Mouse (Mus musculus): Measurements from ENCODE around the gene Sncb. TPM values are rescaled to one million over a fixed set of nuclear protein-coding genes. Genes with fewer than 3 reads are reported as not detected.
A peak's percentile ranks its signal among the peaks of the same experiment; 100 is the strongest.
"Not testable (repeated sequence)": the region's sequence is repeated elsewhere in the genome, so short reads cannot be mapped to it uniquely, and the experiment has no call there.

Gene Sncb
- polyA plus RNA-seq, 1 experiment from 2014 or later, result 2.9 TPM

DNA sequence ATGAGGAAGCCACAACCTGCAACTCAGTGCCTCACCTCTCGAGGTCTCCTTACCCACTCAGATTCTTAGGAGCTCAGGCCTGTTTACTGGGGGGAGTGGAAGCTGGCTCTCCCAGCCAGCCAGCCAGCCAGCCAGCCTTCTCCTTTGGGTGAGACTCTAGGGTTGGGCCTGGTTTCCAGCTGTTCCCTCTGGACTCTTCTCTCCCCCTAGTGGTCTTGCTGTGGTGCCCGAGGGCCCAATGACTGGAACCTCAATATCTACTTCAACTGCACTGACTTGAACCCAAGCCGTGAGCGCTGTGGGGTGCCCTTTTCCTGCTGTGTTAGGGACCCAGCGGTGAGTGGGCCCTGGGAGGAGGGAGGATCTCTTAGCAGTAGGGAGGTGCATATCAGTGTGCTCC lies 28.4 kb upstream of the Sncb start:
- ATAC-seq (ENCODE audit: low FRiP score), result no peak
- no peak overlapping the region for H3K4me3 ChIP-seq
- H3K4me2 ChIP-seq (replicated peaks), result no peak overlapping the region
- 44% methylated on average over 5 of the region's 5 CpGs for WGBS
- H3K27me3 ChIP-seq, result peaks cover 68% of the 10 kb centered on the region
- no peaks in the 10 kb centered on the region for H3K36me3 ChIP-seq
- no peaks in the 10 kb centered on the region for H3K9me3 ChIP-seq (replicated peaks)
- H3K4me1 ChIP-seq, result peaks cover 14% of the 10 kb centered on the region
- H3K27ac ChIP-seq, result no peak overlapping the region
- no peak overlapping the region for H3K9ac ChIP-seq

DNA sequence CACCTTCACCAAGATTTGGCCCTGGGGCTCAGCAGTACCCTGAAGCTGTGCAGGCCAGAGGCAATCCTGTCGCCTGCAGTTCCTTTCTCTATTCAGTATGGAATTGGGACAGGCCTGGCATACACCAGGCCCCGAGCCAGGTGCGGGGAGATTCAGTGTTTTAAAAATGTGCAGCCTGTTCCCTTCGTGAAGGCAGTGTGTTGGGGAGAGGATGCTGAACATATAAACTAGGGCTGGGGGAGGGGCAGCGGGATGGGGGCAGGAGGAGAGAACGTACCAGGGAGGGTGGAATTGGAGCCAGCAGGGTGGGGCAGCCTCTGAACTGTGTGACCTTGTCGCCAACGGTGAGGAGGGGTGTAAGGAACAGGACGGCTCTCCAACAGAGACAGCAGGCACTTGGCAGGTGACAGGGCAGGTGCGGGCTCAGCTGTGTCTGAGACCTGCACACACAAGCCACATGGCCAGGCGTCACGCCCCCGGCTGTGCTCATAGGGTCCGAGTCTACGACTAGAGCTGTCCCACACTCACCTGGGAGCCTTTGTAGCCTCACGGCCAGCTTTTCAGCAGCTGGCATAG lies 27.7 kb upstream of the Sncb start:
- Histone ChIP-seq H3K4me2 (replicated peaks) (no peak overlapping the region), H3K4me1 (peaks cover 21% of the 10 kb centered on the region), H3K27me3 (peaks cover 67% of the 10 kb centered on the region), H3K27ac (0 out of 2 replicates have a peak overlapping the region, but pooled peaks have one; percentile 17), H3K4me3 (no peak overlapping the region), H3K9ac (no peak overlapping the region), H3K36me3 (no peaks in the 10 kb centered on the region), H3K9me3 (replicated peaks) (no peaks in the 10 kb centered on the region)
- ATAC-seq (ENCODE audit: low FRiP score), result no peak
- 78% methylated on average over 16 of the region's 16 CpGs for WGBS

DNA sequence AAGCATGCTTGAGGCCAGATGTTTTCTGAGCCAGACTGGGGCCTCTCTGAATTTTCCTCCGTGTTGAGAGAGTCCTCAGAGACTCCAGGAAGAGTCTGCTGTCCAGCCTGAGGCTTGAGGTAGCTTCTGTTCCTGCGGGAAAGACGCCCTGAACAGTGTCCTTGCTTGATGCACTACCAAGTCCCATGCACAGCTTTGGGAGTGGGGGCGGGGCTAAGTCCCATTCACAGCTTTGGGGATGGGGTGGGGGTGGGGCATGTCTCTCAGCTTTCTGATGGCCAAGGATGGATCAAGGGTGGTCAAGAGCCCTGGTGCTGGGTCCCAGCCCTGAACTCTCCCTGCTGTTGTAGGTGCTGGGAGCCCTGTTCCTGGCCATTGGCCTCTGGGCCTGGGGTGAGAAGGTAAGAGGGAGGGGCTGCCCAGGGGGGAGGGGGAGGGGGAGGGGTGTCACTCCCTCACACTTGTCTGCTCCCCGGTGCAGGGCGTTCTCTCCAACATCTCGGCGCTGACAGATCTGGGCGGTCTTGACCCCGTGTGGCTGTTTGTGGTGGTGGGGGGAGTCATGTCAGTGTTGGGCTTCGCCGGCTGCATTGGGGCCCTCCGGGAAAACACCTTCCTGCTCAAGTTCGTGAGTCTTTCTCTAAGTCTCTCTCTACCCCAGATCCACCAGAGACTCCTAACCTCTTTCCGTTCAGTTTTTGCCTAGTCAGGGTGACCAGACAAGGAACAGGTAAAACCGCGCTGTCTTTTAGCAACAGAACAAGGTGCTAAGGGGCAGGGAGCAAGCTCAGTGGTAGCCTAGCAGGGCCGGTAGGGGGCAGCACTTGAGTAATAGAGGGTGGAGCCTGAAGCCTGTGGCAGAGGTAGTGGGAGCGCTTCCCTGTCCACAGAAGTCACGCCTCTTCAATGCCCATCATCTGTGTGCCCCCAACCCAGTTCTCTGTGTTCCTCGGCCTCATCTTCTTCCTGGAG lies 26.1 kb upstream of the Sncb start:
- peaks cover 53% of the 10 kb centered on the region for H3K27me3 ChIP-seq
- no peaks in the 10 kb centered on the region for H3K36me3 ChIP-seq
- H3K27ac ChIP-seq, result no peak overlapping the region

DNA sequence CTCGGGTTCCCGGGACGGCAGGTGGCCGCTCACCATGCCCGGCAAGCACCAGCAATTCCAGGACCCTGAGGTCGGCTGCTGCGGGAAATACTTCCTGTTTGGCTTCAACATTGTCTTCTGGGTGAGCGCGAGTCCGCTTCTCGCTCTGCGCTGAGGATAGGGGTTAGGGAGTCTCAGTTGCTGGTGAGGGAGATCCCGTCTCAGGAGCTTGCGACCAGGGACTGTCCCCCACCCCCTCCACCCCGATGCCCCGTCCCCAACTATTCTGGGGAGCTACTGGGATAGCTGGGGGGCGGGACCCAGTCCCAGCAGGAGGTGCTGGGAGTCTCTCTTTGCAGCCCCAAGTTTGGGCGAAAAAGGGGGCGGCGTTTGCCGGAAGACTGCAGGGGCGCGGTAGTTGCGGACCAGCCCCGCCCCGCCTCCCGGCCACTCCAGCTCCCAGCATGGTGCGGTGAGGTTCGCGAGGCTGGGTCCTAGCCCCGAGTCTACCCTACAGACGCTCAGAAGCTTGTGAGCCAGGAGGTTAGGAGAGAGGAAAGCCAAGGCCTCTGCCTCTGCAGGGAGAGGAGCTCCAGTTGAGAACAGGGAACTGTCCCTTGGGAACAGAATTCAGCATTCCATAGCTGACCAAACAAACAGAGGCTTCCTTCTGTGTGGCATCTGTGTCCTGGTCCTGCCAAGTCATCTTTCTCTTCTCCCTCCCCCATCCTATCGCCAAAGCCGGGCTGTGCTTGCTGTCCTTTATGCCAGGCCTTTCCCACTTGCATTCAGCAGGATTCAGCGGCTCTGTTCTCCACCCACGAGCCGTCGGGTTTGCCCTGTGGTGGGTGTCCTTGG lies 23.4 kb upstream of the Sncb start:
- Histone ChIP-seq H3K4me3 (peak overlapping the region; percentile 57), H3K4me1 (peaks cover 21% of the 10 kb centered on the region), H3K4me2 (replicated peaks) (peak overlapping the region; percentile 82), H3K9me3 (replicated peaks) (no peaks in the 10 kb centered on the region), H3K27ac (no peak overlapping the region), H3K9ac (peak overlapping the region; percentile 69), H3K27me3 (peaks cover 40% of the 10 kb centered on the region), H3K36me3 (no peaks in the 10 kb centered on the region)
- WGBS, result 2% methylated on average over 38 of the region's 38 CpGs
- peak; percentile 46 for ATAC-seq (ENCODE audit: low FRiP score)

More for the DNA sequence above, 26.1 kb upstream of the Sncb start:
- peaks cover 21% of the 10 kb centered on the region for H3K4me1 ChIP-seq
- no peaks in the 10 kb centered on the region for H3K9me3 ChIP-seq (replicated peaks)
- 19% methylated on average over 21 of the region's 21 CpGs for WGBS
- no peak for ATAC-seq (ENCODE audit: low FRiP score)
- no peak overlapping the region for H3K4me2 ChIP-seq (replicated peaks)
- H3K9ac ChIP-seq, result no peak overlapping the region
- H3K4me3 ChIP-seq, result no peak overlapping the region

DNA sequence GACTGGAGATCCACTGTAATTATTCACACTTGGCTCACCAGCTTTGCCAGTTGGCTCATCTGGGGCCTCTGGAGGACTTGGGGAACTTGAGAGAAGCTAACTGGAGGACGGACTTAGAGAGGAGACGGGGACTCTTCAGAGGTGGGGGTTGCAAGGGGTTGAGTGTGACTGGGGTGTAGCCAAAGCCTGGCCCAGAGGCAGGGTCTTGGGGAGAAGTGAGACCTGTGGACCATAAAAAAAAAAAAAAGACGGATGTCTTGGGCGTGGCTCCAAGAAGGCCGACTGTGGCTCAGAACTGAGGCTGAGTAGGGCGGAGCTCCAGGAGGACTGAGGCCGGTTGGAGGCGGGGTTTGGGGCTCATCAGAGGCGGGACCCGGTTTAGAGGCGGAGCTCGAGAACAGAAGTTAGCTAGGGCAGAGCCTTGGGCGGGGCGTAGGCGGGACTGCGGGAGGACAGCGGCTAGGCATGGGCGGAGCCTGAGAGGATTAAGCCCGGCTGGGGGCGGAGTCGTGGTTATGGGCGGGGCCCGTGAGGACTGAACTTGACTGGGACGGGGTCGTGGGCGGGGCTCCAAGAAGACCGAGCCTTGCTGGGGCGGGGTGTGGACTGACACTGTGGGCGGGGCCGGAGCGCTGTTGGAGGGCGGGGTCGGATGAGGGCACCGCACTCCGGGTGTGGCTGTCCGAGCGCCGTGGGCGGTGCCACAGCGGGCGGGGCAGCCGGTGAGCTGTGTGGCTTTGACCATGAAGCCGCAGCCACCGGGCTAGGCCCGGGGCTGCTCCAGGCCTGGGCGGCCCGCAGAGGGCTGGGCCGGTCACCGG lies 22.6 kb upstream of the Sncb start, which contains the start of gene Tspan17:
Gene Tspan17, plus strand, starts transcription at position 638 of the 821 bp plus-strand sequence.
- no peak within 1 kb of the TSS for H3K27ac ChIP-seq

DNA sequence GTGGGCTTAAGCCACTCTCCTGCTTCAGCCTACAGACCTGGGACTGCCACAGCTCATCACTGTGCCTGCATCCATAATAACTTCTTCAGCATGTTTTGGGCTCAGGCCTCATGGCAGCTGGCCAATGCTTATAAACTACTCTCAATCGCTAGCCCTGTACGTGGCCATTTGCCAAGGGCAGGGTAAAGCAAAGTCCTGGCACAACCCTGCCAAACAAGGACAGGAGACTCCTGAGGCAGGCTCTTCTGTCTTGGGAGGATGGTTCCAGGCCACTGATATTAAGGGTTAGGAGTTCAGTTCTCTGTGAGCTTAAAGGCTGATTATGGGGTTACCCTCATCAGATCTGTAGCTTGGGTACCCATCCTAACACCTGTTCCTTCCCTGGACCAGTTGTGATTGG lies 21.2 kb upstream of the Sncb start:
- H3K4me3 ChIP-seq; H3K36me3 ChIP-seq; H3K27ac ChIP-seq; H3K4me2 ChIP-seq (replicated peaks); ATAC-seq (ENCODE audit: low FRiP score); H3K9ac ChIP-seq; H3K9me3 ChIP-seq (replicated peaks): not testable (repeated sequence)
- Histone ChIP-seq H3K27me3 (peaks cover 30% of the 10 kb centered on the region), H3K4me1 (peaks cover 19% of the 10 kb centered on the region)
- WGBS, result 84% methylated on average over 2 of the region's 2 CpGs

More for the DNA sequence above, 22.6 kb upstream of the Sncb start, which contains the start of gene Tspan17:
- peak within 1 kb of the TSS; percentile 82 for H3K4me2 ChIP-seq (replicated peaks)
- H3K4me1 ChIP-seq, result peaks cover 21% of the 10 kb centered on the region
- H3K4me3 ChIP-seq, result peak within 1 kb of the TSS; percentile 57
- H3K27me3 ChIP-seq, result peaks cover 39% of the 10 kb centered on the region
- H3K36me3 ChIP-seq, result no peaks in the 10 kb centered on the region
- H3K9ac ChIP-seq, result peak within 1 kb of the TSS; percentile 69
- ATAC-seq (ENCODE audit: low FRiP score), result peak; percentile 84
- 4% methylated on average over 38 of the region's 49 CpGs for WGBS
- H3K9me3 ChIP-seq (replicated peaks), result no peaks in the 10 kb centered on the region

DNA sequence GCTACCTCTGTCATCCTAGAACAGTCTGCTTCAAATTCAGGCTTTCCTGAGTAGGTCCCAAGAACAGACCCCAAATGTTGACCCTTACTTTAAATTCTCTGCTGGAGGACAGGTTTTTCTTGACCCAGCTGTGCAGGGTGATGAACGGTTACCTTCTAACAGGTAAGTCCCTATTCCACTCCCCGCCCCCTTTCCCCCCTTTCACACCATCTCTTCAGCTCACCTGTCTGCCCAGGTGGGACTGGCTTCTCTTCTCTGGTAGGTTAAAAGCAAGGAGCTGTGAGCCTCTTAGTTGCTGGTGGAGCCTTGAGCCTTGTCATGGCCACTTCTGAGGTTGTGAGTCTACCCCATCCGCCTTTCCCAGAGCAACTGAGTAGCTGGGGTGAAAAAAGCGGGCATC lies 17.3 kb upstream of the Sncb start, which contains the start of gene Eif4e1b:
Gene Eif4e1b, plus strand, starts transcription at position 301 of the 400 bp plus-strand sequence.
- Histone ChIP-seq H3K27me3 (peaks cover 4% of the 10 kb centered on the region), H3K4me1 (peaks cover 4% of the 10 kb centered on the region; the same call in 1 of the 2 replicates), H3K4me3 (no peak within 1 kb of the TSS), H3K27ac (no peak within 1 kb of the TSS), H3K36me3 (no peaks in the 10 kb centered on the region), H3K9me3 (replicated peaks) (no peaks in the 10 kb centered on the region), H3K4me2 (replicated peaks) (no peak within 1 kb of the TSS), H3K9ac (no peak within 1 kb of the TSS)
- no peak for ATAC-seq (ENCODE audit: low FRiP score)
- 83% methylated on average over 4 of the region's 4 CpGs for WGBS

DNA sequence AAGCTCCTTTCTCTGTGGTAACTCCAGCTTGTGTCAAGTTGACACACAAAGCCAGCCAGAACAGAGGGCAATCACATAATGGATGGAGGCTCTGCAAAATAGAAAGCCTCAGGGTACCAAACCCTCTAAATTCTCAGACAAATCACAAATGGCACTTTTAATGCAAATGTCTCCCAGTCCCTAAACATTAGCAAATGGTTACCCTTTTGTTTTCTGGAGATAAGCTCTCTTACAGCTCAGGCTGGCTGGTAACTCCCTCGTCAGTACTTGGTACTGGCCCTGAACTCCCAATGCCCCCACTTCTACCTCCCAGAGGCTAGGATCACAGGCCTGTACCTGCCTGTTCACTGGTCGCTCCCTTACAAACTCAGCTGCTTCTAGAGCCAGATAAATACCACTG lies 16.8 kb upstream of the Sncb start:
- peaks cover 4% of the 10 kb centered on the region for H3K27me3 ChIP-seq
- no peak for ATAC-seq (ENCODE audit: low FRiP score)
- H3K4me3 ChIP-seq, result no peak overlapping the region
- no peak overlapping the region for H3K9ac ChIP-seq
- 38% methylated on average over 2 of the region's 2 CpGs for WGBS
- H3K36me3 ChIP-seq, result no peaks in the 10 kb centered on the region
- no peaks in the 10 kb centered on the region for H3K9me3 ChIP-seq (replicated peaks)
- H3K27ac ChIP-seq, result no peak overlapping the region
- no peak overlapping the region for H3K4me2 ChIP-seq (replicated peaks)
- H3K4me1 ChIP-seq, result peaks cover 4% of the 10 kb centered on the region; the same call in 1 of the 2 replicates

DNA sequence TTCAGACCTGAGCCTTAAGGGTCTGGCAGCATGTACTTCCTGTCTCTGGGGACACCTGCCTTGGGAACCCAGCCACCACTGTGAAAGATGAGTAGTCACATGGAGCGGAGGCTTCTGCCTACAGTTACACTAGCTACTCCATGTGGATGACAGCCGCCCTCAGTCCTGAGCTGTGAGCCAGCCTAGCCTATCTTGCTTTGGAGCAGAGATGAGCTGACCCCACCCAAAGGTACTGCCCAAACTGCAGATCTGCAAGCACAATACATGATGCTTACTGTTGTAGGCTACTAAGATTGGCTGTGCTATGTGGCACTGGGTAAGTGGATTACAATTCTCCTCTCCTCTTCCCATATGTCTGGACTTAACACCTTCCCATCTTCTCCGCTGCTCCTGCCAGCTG lies 14.7 kb upstream of the Sncb start:
- no peak overlapping the region for H3K4me3 ChIP-seq
- no peak for ATAC-seq (ENCODE audit: low FRiP score)
- no peak overlapping the region for H3K9ac ChIP-seq
- peaks cover 4% of the 10 kb centered on the region; the same call in 1 of the 2 replicates for H3K4me1 ChIP-seq
- H3K4me2 ChIP-seq (replicated peaks), result no peak overlapping the region
- no peaks in the 10 kb centered on the region for H3K36me3 ChIP-seq
- H3K9me3 ChIP-seq (replicated peaks), result no peaks in the 10 kb centered on the region
- no peak overlapping the region for H3K27ac ChIP-seq
- 95% methylated on average over 3 of the region's 3 CpGs for WGBS
- no peaks in the 10 kb centered on the region; the same call in 1 of the 2 replicates for H3K27me3 ChIP-seq

DNA sequence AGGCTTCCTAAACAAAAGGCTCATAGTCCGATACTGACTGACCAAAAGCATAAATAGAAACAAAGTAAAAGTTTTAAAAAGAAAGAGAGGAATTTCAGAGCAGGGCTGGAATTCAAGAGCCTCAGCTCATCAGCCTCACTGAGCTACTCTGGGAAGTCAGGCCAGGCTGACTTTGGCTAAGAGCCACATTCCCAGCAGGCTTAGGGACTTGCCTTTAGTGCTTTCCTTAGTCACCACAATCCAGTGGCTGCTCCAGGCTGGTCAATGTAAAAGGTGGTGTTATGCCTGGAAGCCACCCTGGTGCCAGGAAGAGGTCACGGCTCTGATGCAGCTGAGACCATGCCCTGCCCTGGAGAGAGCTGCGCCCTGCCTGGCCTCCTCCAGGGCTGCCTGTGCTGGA lies 14.2 kb upstream of the Sncb start:
- H3K4me2 ChIP-seq (replicated peaks), result no peak overlapping the region
- H3K9me3 ChIP-seq (replicated peaks), result no peaks in the 10 kb centered on the region
- peaks cover 4% of the 10 kb centered on the region; the same call in 1 of the 2 replicates for H3K4me1 ChIP-seq
- no peaks in the 10 kb centered on the region for H3K27me3 ChIP-seq
- H3K36me3 ChIP-seq, result no peaks in the 10 kb centered on the region
- H3K27ac ChIP-seq, result no peak overlapping the region
- no peak overlapping the region for H3K4me3 ChIP-seq
- H3K9ac ChIP-seq, result no peak overlapping the region
- WGBS, result 80% methylated on average over 3 of the region's 3 CpGs
- no peak for ATAC-seq (ENCODE audit: low FRiP score)

DNA sequence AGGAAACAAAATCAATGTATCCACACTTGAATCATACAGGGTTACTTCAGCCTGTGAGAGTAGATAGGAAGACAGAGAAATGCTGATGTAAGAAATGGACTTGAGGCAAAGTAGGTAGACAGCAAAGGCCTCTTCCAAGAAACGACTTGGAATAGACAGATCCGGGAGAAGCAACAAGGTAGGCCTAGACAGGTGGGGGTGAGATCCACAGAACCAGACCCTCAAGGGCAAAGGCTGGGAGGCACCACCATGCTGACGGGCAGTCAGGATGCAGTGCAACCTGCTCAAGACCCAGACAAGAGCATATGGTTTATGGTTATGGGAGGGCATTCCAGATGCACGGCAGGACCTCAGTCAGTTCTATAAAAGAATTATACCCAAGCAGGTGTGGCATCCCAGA lies 617 bp upstream of the Sncb start:
- Histone ChIP-seq H3K27ac (no peak overlapping the region), H3K9me3 (replicated peaks) (no peaks in the 10 kb centered on the region), H3K4me2 (replicated peaks) (no peak overlapping the region), H3K36me3 (no peaks in the 10 kb centered on the region), H3K4me1 (peaks cover 13% of the 10 kb centered on the region), H3K27me3 (peaks cover 58% of the 10 kb centered on the region), H3K9ac (no peak overlapping the region), H3K4me3 (no peak overlapping the region)
- no peak for ATAC-seq (ENCODE audit: low FRiP score)
- 73% methylated on average over 4 of the region's 4 CpGs for WGBS
